Mouse (Mus musculus) right cerebral cortex, postnatal 4 days (tissue): Measurements from ENCODE around the gene Slc18a3.

Experiments
- DNase-seq: peaks from one replicate; pipeline ENCODE4 v3.0.0-alpha.2; 2022

Gene Slc18a3

DNA sequence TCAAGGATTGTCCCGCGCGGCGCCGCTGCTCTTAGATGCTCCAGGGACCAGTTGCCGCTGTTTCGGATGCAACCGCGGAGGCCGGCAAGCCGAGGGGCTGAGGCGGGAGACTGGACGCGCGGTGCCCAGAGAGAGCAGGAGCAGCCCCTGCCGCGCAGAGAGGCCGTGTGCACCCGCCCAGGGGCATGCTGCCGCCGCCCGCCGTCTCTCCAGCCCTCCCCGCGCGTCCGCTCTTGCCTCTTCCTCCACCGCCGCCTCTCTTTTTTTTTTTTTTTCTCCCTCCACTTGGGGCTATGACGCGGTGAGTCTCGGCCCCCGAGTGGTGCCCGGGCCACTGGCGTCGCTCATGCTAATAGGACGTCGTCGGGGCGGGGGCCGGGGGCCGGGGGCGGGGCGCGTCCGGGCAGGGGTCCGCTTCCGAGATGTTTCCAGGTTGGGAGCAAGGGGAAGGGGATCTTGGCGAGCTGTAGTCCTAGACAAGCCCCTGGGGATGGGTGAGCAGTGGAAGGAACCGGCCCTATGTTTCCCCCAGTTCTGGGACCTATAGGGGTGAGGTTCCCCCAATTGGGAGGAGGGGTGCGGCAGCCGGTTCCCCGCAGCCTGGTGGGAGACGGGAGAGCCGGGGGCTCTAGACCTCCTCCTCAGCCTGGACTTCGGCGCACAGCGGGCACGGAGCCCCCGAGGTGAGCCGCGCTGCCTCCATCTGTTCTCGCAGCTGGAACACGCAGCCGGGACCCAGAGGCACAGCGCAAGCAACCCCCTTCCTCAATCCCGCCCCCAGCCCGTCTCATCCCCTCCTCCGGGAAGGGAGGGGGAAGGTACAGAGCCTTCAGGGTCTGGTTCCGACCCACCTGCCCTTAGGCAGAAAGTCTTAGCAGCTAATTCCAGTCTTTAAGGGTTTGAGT, at the start of gene Slc18a3:
TSS of gene Slc18a3 (minus strand) at position 250 of the 905 bp plus-strand sequence.
- DNase-seq = peak; percentile 17

DNA sequence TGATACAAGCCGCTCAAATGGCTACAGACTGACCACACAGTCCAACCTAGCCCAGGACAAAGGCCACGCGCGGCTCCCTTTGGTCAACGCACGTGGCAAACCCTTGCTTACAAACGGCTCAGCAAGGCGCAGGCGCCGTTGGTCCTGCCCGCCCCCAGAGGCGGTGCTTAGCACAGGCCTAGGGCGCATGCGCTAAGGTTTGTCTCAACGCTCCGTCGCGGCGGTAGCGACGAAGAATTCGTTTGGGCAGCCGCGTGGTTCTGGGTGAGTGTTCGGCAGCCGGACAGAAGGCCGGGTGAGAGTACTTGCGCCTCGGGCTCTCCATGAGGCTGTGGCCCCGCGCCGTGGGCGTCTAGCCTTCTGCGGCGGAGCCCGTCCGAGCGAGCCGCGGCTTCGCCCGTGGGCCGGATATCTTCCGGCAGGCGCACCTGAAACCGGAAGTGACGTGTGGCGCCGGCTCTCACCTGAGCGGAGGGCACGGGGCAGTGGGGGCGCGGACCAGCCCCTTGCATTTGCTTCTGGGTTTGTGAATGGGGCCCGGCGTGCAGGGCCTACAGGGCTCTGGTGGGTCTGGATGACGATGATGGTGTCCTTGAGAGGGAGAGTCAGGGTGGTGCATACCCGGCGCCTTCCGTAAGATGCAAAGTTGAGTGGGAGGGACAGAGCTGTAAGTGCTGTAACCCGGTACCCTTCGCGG, 48.8 kb upstream of the Slc18a3 start, which contains the start of gene Ercc6:
TSS of gene Ercc6 (plus strand) at position 186 of the 697 bp plus-strand sequence.
- peak; percentile 97 for DNase-seq

DNA sequence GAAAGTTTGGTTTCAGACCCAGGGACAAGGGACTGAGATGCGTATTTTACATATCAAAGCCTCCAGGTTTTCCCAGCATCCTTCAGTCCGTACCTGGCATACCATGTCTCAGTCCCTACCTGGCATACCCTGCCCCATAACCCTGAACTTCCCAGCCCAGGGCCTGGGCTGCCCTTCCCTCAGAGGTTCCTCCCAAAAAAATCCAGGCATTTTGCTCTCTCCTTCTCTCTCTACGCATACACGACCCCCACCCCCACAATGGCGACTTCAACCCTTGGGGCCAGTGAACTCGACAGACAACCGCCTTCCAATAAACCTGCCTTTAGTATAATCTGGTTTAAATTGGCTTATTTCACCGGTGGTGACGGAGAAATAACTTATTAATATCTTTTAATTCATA, 48.3 kb upstream of the Slc18a3 start:
- no peak for DNase-seq

DNA sequence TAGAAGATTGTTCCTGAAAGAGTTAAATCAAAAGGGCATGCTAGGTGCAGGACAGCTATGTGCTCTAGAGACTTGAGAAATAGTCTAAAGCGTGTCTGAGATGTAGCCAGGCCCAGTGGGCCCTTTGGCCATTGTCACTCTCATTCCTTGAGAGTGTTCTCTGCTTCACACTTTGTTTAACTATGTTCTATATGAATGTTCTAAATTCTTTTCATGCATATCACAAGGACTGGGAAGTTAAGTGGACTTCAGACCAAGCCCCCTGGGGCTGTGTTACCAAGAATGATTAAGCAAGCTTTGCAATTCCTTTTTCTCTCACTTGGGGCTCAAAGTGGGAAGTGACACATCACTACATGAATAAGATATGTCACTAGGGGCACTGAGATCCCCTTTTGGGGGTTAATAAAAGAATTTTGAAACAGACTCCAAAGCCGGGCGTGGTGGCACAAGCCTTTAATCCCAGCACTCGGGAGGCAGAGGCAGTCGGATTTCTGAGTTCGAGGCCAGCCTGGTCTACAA, 44.9 kb upstream of the Slc18a3 start:
- DNase-seq = no peak

DNA sequence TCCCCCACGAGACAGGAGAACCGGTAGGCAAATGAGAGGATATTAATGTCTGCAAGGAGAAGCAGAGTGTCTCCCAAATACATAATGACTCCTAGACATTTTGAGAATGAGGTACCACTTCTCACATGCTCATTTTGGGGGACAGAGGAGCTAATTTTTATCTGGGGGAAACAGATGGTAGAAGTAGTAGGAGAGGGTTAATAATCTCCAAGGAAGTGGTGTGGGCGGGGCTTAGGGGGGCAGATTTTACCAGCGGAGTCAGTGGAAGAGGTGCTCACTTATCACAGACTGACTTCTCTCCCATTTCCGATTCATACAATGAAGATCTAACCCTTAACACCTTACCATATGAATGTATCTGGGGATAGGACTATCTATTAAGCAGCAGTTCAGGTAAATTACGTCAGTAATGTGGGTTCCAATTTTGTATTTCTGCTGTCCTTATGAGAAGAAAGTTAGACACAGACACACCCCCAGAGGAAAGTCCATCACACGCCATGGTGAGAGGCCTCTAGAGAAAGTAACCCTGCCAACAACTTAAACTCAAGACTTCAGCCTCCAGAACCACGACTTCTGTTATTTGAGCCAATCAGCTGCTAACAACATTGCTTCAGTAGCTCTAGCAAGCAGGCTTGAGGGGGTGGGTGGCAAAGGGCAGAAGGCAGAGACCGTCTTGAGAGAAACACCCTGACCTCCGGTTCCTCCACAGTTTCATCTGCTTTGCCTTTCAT, 43.6 kb upstream of the Slc18a3 start:
- no peak for DNase-seq

DNA sequence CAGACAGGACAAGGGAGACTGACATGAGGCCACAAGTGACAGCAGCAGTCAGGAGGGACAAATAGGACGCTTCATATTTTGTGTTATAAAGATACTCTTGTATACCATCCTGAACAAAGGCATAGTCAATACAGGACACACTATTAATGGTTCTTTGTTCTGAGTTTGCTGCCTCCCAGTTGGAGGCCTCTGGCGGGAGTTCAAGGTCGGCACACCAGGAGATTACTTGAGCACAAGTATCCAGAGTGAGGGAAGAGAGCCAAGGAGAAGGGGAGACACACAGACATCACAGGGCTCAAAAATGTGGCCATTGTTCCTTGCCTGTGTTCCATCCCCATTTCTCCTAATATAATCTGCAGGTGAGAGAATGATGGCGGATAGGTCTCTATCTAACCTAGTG, 42.6 kb upstream of the Slc18a3 start:
- DNase-seq = no peak

DNA sequence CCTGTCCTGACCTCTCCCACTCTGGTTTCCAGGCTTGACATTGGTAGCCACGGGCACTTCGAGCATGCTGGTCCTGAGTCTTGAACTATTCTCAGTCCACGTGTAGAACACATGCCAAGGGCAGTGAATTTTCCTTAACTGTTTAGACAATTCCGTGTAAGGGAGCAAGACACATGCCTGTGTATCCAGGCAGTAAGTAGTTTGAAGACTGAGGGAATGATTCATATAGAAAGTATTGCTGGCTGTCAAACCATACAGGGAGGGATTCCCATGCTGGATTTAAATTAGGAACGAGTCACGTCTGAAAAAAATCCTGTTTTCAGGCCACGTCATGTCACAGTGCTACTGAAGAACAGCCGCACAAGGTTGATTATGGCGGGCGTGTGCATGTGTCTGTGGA, 41.7 kb upstream of the Slc18a3 start:
- no peak for DNase-seq

DNA sequence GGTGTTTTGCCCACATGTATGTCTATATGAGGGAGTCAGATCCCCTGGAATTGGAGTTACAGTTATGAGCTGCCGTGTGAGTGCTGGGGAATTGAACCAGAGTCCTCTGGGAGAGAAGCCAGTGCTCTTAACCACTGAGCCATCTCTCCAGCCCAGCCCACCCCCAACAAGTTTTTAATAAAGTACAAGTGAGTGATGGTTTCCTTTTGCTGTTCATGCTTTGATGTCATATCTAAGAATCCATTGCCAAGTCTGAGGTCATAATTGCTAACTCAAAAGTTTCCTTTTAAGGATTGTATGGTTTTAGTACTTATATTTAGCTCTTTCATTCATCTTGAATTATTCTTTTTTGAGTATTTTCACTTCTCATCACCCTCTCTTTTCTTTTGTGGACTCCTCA, 39.2 kb upstream of the Slc18a3 start:
- DNase-seq = no peak

DNA sequence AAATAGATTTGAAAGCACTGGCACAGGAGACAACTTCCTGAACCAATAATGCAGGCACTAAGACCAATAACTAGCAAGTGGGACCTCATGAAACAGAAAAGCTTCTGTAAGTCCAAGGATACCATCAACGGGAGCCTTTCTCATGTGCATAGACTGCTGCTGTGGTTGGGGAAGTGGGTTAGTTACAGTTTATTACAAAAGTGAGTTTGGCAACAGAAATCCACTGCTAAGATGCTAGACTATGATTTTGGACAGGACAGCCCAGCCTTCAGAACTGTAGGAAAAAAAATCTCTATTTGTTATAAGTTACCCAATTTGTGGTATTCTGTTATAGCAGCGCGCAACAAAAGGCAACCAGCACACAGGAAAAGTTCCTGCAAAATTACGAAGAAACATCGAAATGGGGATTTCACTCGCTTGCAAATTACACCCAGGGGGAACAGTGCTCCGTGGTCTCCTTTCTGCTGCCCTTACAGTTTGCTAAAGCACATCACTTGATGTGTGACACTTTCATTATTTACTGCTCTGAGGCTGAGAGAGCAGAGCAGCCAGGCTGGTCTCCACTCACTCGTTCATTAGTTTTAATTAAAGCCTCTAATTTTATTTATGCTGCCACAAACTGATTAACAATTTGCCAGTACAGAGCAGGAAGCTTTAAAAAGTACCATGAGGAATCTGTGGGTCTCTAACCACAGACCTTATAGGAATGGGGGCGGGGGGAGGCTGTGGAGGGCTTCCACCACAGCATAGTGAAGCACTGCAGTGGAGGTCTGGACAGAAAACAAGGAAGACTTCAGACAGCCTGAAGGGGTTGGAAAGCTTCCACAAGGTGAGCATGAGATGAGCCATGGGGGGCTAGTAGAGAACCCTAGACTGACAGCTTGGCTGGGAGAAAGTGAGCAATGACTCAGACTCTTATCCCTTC, 38.4 kb upstream of the Slc18a3 start:
- no peak for DNase-seq

DNA sequence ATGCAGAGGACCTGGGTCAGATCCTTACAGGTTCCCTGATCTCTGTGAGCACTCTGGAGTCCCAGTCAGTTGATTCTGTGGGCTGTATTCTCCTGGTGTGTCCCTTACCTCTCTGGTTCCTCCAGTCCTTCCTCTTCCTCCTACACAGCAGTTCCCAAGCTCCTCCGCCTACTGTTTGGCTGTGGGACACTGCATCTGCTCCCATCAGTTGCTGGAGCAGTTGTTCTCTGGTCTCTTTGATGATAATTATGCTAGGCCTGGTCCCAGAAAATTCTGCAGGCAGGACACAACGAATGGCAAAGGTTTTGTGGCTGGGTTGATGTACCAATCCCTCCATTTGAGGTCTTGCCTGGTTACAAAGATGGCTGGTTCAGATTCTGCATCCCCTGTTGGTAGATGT, 36.7 kb upstream of the Slc18a3 start:
- no peak for DNase-seq

DNA sequence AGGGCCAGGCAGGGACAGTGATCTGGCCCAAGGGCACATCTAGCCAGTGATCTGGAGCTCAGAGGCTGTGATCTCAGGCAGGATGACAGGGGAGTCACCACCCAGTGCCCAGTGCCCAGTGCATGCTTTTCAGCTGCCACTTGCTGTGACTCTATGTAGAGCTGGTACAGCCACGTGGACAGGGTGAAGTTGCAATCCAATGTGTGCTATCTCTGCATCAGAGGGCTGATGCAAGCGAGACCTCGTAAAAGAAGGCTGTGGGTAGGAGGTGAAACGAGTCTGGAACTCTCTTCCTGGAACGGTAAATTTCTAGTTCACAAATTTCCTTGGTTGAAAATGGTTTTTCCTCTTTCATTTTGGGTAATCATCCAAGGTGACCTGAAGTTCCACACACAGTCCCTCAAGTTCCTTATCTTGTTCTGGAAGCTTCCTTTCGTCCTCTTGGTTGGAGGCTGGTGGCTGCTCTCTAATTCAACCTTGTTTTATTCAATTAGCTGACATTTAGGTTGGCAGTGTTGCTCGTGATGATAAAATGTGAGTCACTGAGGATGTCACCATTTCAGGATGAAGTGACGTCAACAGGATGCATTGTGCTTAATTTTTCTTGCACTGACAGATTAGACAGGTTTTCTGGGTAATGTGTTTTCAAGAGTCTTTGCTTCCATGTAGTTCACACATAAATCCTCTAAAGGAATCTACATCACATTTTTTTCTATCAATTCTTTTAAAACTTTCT, 31.6 kb upstream of the Slc18a3 start:
- DNase-seq = no peak

DNA sequence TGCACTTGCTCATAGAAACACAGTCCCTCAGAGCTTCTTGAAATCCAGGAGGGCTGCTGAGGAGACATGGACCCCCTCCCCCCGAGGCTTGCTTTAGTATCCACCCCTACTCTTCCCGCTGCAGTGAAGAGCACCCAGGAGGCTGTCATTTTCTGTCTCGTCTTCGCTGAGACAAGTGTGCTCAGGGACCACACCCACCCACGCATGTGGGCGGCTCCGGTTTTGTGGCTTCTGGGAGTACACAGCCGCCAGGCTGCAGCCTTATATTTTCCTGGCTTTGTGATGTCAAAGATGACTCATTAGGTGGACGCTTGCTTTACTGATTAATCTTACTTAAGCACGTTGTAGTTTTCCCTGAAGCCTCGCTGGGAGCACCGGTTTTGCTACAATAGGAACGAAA, 27.9 kb upstream of the Slc18a3 start:
- no peak for DNase-seq

DNA sequence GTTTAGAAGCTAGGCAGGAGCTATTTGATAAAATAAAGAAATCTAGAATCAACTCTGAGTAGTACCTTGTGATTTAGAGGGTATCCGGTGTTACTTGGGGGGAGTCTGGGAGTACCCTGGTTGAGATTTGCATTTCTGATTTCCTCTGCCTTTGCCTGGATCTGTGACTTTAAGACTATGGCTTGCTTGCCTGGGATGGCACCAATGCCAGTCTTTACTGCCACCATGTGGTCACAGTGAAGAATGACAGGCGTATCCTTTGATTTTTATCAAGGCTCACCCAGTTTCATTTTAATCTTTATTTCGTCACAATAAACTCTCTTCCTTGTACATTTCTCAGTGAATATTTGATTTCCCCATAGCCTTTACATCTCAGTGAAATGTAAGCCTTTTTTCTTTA, 17.4 kb upstream of the Slc18a3 start:
- DNase-seq = no peak

DNA sequence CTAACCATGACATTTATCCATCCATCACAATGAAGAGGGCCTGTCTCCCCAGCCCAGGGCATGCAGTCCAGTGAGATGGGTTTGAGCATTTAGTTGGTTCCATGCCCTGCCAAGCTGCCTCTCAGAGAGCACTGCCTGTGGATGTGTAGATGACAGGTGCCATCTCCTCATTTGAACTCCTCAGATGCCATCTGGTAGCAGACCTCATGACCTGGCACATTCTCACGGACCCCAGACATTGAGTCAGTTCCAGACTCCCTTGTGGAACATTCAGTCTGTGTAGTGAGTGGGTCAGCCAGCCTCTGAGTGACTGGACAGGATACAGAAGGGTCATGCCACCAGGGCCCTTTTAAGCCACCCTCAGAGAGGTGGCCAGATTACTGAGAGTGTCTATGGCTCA, 12.9 kb upstream of the Slc18a3 start:
- DNase-seq = no peak

DNA sequence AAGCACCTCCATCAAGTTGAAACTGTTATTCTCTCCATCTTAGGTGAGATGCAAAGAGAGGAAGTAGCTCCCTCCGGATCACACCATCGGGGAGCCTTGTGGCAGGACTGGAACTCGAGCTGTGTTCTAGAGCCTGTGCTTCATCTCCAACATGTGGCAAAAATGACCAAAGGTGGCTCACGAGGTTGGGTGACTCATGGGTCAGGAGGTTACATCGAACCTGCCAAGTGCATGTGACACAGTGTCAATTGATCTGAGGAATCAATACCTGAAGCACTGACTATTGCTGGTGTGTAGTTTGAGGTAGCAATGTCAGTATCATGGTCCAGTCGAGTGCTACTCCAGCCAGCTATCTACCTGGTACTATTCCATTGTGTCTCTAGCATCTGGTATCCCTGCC, 11.9 kb upstream of the Slc18a3 start:
- no peak for DNase-seq

DNA sequence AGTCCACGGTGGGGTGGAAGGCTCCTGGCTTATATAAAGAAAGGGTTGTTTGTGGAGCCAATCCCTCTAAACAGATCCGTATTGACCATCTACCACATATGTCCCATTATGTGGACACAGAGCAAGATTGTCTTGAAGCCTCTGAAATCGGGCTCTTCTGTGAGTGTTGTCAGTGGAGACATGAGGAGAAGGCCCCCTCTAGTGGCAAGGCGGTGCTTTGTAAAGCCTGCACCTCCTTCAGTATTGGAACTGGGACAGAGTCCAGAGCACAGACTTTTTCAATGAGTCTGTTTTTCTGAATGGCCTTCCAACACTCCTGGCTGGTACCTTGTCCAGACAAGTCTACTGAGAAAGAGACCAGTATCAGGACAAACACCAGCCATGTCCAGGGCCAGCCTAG, 8.3 kb upstream of the Slc18a3 start:
- DNase-seq = peak; percentile 69

DNA sequence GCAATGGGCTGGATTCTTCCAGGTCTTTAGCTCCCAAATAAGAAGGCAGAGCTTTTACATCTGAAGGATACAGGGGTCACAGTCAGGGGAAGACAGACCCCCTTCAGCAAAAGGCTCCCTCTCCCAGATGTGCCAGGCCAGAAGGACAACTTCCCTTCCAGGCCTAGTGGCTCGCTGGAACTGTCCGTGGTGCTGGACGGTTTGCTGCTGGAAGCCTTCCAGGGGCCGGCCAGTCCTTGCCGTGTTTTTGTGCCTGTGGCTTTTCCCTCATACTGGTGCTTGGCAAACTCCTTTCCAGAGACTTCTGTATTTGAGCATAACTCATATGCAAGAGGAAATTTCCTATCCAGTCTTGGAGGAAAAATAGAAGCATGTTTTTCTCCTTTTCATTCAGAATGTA, 3.0 kb upstream of the Slc18a3 start:
- peak; percentile 30 for DNase-seq

DNA sequence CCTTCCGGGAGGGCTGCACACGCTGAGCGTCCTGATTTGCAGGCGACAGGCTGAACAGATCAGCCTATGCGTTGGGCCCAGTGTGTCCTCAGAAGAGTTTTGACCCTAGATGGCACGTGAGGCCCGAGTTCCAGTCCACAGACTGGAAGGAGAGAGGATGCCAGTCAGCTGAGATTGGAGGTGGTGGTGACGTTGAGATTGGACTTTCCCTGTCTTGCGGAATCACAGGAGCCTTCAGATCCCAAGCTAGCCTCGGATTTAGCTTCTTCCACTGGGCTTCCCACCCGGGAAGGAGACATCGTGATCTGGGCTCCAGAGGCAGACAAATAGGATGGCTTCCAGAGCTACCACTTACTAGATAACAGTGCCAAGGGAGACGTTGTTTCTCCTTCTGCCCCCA, 1.2 kb upstream of the Slc18a3 start, which contains the start of gene Chat:
TSS of gene Chat (minus strand) at position 101 of the 400 bp plus-strand sequence.
- no peak for DNase-seq

DNA sequence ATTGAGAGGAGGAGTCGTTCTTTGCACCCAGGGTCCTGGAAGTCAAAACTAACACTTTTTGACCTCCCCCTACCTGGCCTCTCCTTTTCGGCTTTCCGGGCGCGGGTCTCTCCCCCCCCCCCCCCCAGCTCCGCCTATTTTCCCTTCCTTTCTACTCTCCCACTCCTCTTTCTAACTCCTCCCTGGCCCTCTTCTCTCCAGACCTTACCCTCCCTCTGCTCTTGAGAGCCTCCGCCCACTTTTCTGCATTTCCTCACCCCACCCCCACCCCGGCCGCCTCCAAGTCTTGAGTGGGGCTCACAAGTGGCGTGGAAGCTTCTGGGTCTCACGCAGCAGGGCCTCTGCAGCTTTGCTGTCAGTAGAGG, 838 bp upstream of the Slc18a3 start:
- DNase-seq = no peak

DNA sequence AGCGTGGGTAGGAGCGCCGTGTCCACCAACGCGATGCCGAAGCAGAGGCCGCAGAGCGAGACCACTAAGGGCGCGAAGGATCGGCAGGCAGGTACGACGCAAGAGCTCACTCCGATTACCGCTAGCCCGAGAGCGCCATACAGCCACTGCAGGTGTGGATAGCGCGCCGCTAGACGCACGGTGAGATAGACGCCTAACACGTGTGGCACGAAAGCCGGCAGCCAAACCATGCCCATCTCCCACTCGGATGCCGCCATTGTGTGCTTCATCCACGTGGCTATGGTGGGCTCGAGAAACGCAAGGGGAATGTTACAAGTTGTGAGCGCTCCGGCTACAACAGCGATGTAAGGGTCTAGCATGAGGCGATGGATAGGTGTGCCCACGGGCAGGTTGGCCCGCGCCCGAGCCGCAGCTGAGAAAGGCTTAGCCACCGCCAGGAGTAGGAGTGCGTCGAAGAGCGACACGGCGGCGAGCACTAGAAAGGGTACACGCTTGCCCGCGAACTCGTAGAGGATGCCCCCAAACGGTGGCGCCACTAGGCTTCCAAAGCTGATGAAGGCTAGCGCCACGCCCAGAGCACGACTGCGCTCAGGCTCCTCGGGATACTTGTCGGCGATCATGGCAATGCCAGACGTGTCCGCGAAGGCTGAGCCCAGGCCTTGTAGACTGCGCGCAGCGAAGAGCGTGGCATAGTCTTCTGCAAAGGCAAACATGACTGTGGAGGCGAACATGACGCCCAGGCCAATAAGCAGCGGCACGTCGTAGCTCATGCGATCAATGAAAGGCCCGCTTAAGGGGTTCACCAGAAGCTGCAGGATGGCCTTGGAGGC, 1.2 kb downstream of the Slc18a3 start:
- peak; percentile 16 for DNase-seq
